ENCODE assay signal across 24 mouse cellular contexts in the genomic region with DNA sequence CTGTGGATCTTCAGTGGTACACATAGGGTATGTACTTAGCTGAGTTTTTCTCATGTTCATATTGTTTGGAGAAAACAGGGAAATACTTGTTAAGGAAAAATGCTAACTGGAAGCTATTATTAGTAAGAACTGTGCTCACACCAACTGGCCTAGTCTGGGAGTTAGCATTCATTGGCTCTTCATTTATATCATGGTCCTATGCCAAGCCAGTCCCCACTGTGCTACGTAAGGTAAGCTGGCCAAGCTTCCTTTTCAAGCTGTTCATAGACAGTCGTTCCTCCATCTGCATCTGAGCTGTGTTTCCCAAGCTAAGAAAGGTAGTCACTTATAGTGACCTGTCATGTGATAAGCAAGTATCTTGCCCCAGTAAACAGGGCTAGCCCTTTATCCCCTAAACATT. TPM values are rescaled to one million over a fixed set of nuclear protein-coding genes. Genes with fewer than 3 reads are reported as not detected.
DNase-seq lines count a peak whose midpoint lies in the region; ATAC-seq lines count a peak whose summit lies in the region.
"Had no signal": no experiment of that assay in that cellular context is flagged by ENCODE, and none has a peak within 500 bp of the region (broad histone marks: within the 10 kb centered on the region; RNA-seq: fewer than 3 reads in every experiment).

No protein-coding gene starts in this region.

- no peak overlapping the region for H3K4me2 ChIP-seq in kidney, embryonic 16.5 days (replicated peaks; ENCODE audit: low read depth, low read length)
- H3K4me2 ChIP-seq: embryonic facial prominence, embryonic 13.5 days; limb, embryonic 12.5 days; liver, embryonic 12.5 days; lung, embryonic 14.5 days; stomach, embryonic 15.5 days had no signal

- H3K9ac ChIP-seq in kidney, embryonic 16.5 days (replicated peaks; ENCODE audit: low read length) = no peak overlapping the region
- H3K9ac ChIP-seq: embryonic facial prominence, embryonic 13.5 days; limb, embryonic 12.5 days; liver, embryonic 12.5 days; lung, embryonic 14.5 days; stomach, embryonic 15.5 days had no signal

- WGBS in kidney, embryonic 16.5 days = 94% methylated on average over 2 of the region's 2 CpGs

- peak; percentile 46 for DNase-seq in cerebellum, adult 11 months
- no peak for DNase-seq in cerebellum, postnatal 4 days (ENCODE audit: low spot score in 2 of 2)
- DNase-seq in lung, postnatal 10 days = peak; percentile 12
- no peak for DNase-seq in lung, adult 18-20 months
- peak; percentile 54 to 71 for DNase-seq in cerebellum, postnatal 25 days
- DNase-seq in right cerebral cortex, postnatal 14 days = peak; percentile 30
- DNase-seq in urinary bladder, postnatal 4 days (ENCODE audit: low spot score in 2 of 2) = no peak
- DNase-seq: adrenal gland, postnatal 14 days; kidney, adult 11 months; kidney, postnatal 25 days; lung, embryonic 14.5 days; lung, postnatal 4 days; retina, postnatal 1 day; thymus, adult 18-20 months; thymus, postnatal 4 days had no signal

- no peaks in the 10 kb centered on the region for H3K4me1 ChIP-seq in kidney, embryonic 16.5 days (ENCODE audit: insufficient read depth, low read length)
- H3K4me1 ChIP-seq: embryonic facial prominence, embryonic 13.5 days; hindbrain, embryonic 10.5 days; limb, embryonic 12.5 days; liver, embryonic 12.5 days; stomach, embryonic 15.5 days had no signal

- no peaks in the 10 kb centered on the region for H3K9me3 ChIP-seq in kidney, embryonic 16.5 days (ENCODE audit: low read length)
- H3K9me3 ChIP-seq: embryonic facial prominence, embryonic 13.5 days; hindbrain, embryonic 10.5 days; limb, embryonic 12.5 days; liver, embryonic 12.5 days; stomach, embryonic 15.5 days had no signal

- no peak overlapping the region for H3K27ac ChIP-seq in kidney, embryonic 16.5 days (ENCODE audit: low read length)
- H3K27ac ChIP-seq: embryonic facial prominence, embryonic 13.5 days; hindbrain, embryonic 10.5 days; hindbrain, postnatal 0 days; limb, embryonic 12.5 days; liver, embryonic 12.5 days; stomach, embryonic 15.5 days had no signal

- no peak overlapping the region for H3K4me3 ChIP-seq in kidney, embryonic 16.5 days (ENCODE audit: low read length)
- H3K4me3 ChIP-seq: embryonic facial prominence, embryonic 13.5 days; hindbrain, embryonic 10.5 days; limb, embryonic 12.5 days; liver, embryonic 12.5 days; stomach, embryonic 15.5 days had no signal

- H3K27me3 ChIP-seq in kidney, embryonic 16.5 days (ENCODE audit: insufficient read depth, low read length) = no peaks in the 10 kb centered on the region
- H3K27me3 ChIP-seq: embryonic facial prominence, embryonic 13.5 days; limb, embryonic 12.5 days; liver, embryonic 12.5 days; stomach, embryonic 15.5 days had no signal

- H3K36me3 ChIP-seq in kidney, embryonic 16.5 days (ENCODE audit: insufficient read depth, low read length) = peaks cover 66% of the 10 kb centered on the region

- ATAC-seq in kidney, embryonic 16.5 days (ENCODE audit: low FRiP score, low TSS enrichment) = no peak
- ATAC-seq: activated CD4-positive, CD25-positive, alpha-beta regulatory T cell, adult 4 months; forebrain, embryonic 16.5 days; hindbrain, postnatal 0 days; liver, embryonic 12.5 days had no signal

RNA-seq across cellular contexts. Expression of a gene that starts 9.4 kb away (rescaled TPM):
- 16.1 and 16.6 TPM in 2 replicates for polyA plus RNA-seq in kidney, embryonic 16.5 days (2015; fragmentation: Nextera tagmentation; extraction: Ambion mirVana)

RNA-seq across cellular contexts. Expression of a gene that starts 10.1 kb away (rescaled TPM):
- 54.5 and 54.9 TPM in 2 replicates for polyA plus RNA-seq in kidney, embryonic 16.5 days (2015; fragmentation: Nextera tagmentation; extraction: Ambion mirVana)

RNA-seq across cellular contexts. Expression of a gene that starts 21.0 kb away (rescaled TPM):
- 0.24 and 0.75 TPM in 2 replicates for polyA plus RNA-seq in kidney, embryonic 16.5 days (2015; fragmentation: Nextera tagmentation; extraction: Ambion mirVana)

RNA-seq across cellular contexts. Expression of a gene that starts 47.0 kb away (rescaled TPM):
- 34.3 and 34.8 TPM in 2 replicates for polyA plus RNA-seq in kidney, embryonic 16.5 days (2015; fragmentation: Nextera tagmentation; extraction: Ambion mirVana)

Comparison
In these comparisons a context has a peak if more than half of its experiments do, and no peak if none do; other contexts are left out.
1. DNase-seq: peak in cerebellum, adult 11 months (single experiment), lung, postnatal 10 days (single experiment), cerebellum, postnatal 25 days (2 of 2) and right cerebral cortex, postnatal 14 days (single experiment); none in cerebellum, postnatal 4 days (0 of 2), lung, adult 18-20 months (0 of 2) and urinary bladder, postnatal 4 days (0 of 2).